Mouse (Mus musculus) layer of hippocampus, adult 2 months (tissue): ENCODE measurements around the gene Aldh5a1. TPM values are rescaled to one million over a fixed set of nuclear protein-coding genes. Genes with fewer than 3 reads are reported as not detected.
A peak's percentile ranks its signal among the peaks of the same experiment; 100 is the strongest.

Source experiments
- DNase-seq, 2 experiments: peaks; one replicate each; pipeline ENCODE4 v3.0.0; 2022; ENCODE audit warnings: low spot score in 2 of 2
- H3K27ac ChIP-seq: fragments of 200-600 bp; 2 replicates; pipeline ENCODE4 v1.8.1; 2022
- H3K4me3 ChIP-seq: fragments of 200-600 bp; 2 replicates; pipeline ENCODE4 v1.8.1; 2022; ENCODE audit warnings: mild to moderate bottlenecking
- CTCF ChIP-seq: fragments of 200-600 bp; conservative IDR thresholded peaks from 2 replicates; pipeline ENCODE4 v1.8.1; 2022; ENCODE audit warnings: antibody characterized with exemption, mild to moderate bottlenecking, moderate library complexity
- total RNA-seq, 2 experiments: library from RNA; stranded (reverse); gene quantifications; 2 replicates each; pipeline ENCODE4 v1.2.3; 2021

Aldh5a1 gene
- total RNA-seq, 2 experiments from 2014 or later, result 63.0 to 64.3 TPM

DNA sequence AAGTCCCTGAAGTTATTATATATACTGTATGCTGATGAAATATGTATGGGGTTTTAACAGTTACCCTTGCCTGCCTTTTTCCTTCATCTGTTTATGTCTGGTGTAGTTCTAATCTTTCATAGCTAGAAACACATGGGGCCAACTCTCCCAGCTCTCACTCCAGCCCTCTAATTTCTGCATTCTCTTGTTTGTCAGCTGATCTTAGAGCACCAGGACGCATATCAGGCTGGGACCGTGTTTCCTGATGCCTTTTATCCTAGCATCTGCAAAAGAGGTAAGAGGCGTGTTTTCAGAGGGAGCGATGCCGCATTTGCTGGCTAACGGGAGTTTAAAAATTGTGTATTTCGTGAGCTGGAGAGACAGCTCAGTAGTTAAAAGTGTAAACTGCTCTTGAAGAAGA lies 15.2 kb upstream of the Aldh5a1 start:
- H3K4me3 ChIP-seq, result no peak overlapping the region
- DNase-seq, result no peak
- no peak overlapping the region for H3K27ac ChIP-seq
- TF ChIP-seq CTCF, result no peak

DNA sequence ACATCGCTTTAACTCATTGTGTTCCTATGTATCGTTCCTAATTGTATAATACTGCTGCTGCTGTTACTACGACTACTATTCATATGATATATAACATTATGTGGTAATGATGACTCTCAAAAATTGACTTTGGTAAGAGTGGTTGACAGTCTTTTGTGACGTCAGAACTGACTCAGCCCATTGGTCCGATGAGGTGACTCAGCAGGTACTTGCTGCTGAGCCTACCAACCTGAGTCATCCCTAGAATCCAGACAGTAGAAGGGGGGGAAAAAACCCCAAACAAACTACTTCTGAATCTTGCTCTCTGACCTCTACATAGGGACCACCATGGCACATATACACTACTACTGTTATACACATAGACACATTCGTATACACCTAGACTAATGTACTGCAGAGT lies 11.4 kb upstream of the Aldh5a1 start:
- H3K27ac ChIP-seq, result no peak overlapping the region
- no peak for TF ChIP-seq CTCF
- H3K4me3 ChIP-seq, result no peak overlapping the region
- DNase-seq, result no peak

DNA sequence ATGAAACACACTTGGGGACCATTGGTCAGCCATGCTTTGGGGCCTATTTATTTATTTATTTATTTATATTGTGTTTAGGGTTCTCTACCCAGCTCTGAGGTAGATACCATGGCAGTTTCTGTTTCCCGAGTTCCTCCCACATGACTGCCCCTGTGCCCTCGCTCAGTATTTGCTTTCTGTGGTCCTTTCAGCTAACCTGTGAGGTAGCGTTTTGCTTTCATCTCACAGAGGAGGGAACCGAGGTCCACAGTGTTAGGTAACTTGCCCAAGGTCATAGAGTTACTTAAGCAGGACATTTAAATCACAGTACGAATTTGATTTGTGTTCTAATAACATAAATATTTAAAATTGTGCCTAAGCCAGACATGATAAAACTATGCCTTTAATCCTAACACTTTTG lies 9.7 kb upstream of the Aldh5a1 start:
- no peak for DNase-seq
- Histone ChIP-seq H3K27ac (no peak overlapping the region), H3K4me3 (no peak overlapping the region)
- TF ChIP-seq CTCF, result no peak

DNA sequence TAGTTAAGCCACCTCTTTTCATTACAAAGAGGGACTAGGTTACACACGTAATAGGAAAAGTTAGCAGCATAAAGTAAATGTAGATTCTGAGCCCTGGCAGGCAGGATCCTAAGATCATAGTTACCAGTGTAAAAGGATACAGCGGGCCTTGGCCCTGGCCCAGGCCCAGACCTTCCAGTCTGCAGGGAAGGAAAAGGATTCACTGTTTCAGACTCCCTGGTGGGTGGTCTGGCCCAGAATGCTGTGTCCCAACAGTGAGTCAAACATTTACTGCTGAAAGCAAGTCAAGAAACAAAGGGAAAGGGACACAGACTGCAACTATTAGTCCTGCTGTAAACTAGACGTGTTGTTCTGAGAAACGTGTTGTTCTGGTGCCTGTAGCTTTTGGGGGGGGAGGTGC lies 8.1 kb upstream of the Aldh5a1 start:
- no peak for TF ChIP-seq CTCF
- peak in 1 of 2 experiments; percentile 37 for DNase-seq
- H3K4me3 ChIP-seq, result no peak overlapping the region
- H3K27ac ChIP-seq, result no peak overlapping the region; the same call in 1 of the 2 replicates

DNA sequence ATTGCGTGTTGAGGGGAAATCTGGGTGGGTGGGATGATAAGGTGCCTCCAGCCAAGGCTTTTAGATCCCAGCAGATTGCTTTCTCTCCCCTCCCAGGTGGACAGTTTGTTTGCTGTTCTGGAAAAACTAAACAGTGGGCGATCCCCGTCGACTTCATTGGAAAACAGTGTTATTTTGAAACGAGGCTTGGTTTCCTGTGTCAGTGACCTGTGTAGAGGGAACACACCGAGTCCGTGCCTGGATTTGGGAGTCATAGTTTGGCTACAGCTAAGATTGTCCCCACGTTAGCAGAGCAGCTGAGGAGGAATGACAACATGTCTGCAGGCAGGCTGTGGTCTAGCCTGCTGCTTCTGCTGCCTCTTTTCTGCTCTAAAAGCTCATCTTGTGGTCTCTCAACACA lies 5.8 kb upstream of the Aldh5a1 start:
- TF ChIP-seq CTCF, result no peak
- no peak for DNase-seq
- H3K27ac ChIP-seq, result peak overlapping the region; percentile 85
- peak overlapping the region; percentile 47 for H3K4me3 ChIP-seq

DNA sequence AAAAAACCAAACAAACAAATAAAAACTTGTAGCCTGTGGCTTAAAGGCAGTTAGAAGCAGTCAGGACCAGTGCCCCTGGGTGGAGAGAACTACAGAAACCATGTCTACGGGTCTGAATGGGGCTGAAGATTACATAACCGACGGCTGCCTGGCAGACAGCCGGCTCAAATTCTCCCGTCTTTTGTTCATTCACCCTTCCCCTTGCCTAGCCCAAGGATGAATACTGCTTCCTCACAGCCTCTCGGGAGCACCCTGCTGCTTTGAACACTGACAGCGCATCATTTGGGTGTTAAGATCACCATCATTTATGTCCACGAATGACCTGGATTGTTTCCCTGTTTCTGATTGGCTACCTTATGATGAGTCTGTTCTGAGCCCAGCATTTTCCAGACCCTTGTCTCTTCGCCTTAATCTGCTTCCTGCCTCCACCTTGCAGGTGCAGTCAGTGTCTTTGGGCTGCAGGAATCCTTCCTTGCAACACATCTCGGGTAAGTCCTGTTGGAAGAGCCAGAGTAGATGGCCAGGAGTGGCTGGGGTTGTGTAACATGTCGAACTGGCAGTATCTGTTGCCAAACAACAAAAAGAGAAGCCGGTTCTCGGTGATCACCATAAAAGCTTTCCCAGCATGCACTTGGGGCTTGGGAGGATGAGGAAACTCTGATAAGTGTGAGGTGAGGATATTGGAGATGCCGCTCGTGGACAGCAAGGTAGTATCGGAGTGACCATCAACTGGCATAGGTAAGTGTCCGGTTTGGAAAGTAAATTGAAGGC lies 5.2 kb upstream of the Aldh5a1 start, which contains the start of gene Gpld1:
Gpld1 (plus strand) TSS at position 641 of the 771 bp plus-strand sequence.
- Histone ChIP-seq H3K4me3 (peak within 1 kb of the TSS; percentile 47), H3K27ac (peak within 1 kb of the TSS; percentile 85)
- no peak for TF ChIP-seq CTCF
- DNase-seq, result no peak

DNA sequence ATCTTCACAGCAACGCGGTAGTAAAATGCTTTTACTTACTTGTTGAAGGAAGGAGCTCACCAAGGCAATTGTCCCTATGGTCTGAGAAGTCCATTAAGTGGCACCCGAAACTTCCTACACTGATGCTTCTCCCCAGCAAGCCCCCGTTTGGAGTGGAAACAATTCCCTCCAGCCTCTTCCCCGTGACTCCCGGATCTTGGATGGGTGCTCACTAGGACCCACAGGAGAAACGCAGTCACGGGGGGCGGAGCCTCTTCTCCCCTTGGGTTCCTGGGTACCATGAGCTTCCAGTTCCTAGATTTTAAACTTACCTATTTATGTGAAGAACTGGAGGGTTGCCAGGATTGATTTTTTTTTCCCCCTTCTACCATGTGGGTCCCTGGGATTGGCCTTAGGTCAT lies 2.0 kb upstream of the Aldh5a1 start:
- H3K27ac ChIP-seq, result peak overlapping the region; percentile 98; the same call in 1 of the 2 replicates
- DNase-seq, result no peak
- no peak for TF ChIP-seq CTCF
- H3K4me3 ChIP-seq, result no peak overlapping the region

DNA sequence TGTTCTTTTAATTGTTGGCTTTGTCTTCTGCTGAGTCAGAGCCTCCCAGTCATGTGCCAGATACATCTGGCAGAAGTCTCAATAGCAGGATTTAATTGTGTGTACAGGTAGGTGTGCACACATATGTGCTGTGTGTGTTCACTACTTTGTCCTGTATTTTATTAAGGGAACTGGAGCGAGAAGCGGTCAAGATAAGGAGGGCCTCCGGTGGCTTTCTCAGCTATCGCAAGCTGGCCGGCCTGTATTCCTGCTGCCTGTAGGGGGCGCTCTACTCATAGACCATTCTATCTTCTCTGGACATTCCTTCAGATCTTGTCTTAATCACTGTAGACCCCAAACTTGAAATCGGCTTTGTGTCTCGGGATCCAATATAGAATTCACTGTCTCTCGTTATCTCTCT lies 1.2 kb upstream of the Aldh5a1 start:
- peak; percentile 96 for TF ChIP-seq CTCF
- peak overlapping the region; percentile 60 for H3K4me3 ChIP-seq
- DNase-seq, result peak; percentile 78 to 83
- H3K27ac ChIP-seq, result peak overlapping the region; percentile 98

DNA sequence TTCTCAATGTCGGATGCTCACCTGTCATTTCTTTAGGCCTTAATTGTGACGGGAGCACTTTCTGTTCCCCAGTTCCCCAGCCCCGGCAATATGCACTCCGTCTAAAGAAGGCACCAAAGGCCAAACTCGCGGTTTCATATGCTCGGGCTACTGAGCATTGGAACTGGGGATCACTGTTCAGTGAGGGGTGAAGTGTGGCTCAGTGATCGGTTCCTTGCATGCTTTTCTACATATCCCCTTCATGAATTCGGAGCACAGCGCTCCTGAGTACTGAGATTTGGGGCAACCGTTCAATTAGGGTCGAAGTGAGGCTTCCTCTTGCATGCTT lies 342 bp upstream of the Aldh5a1 start:
- no peak; the same call in 1 of the 2 replicates for TF ChIP-seq CTCF
- Histone ChIP-seq H3K27ac (peak overlapping the region; percentile 98), H3K4me3 (peak overlapping the region; percentile 60)
- no peak for DNase-seq

DNA sequence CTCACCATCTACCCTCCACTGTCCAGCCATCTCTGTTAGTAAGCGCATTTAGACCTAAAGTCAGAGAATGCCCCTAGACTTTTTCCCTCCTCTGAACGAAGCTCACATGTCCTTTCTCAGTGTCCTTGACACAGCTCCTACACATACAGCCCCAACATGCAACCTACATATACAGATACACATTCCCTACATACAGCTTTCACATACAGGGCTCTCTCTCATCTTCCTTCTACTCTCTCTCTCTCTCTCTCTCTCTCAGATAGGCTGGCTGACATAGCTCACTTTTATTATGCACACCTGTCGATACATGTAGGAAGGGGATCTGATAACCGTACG lies 721 bp downstream of the Aldh5a1 start:
- DNase-seq, result no peak
- Histone ChIP-seq H3K4me3 (peak overlapping the region; percentile 60), H3K27ac (peak overlapping the region; percentile 98)
- TF ChIP-seq CTCF, result no peak

DNA sequence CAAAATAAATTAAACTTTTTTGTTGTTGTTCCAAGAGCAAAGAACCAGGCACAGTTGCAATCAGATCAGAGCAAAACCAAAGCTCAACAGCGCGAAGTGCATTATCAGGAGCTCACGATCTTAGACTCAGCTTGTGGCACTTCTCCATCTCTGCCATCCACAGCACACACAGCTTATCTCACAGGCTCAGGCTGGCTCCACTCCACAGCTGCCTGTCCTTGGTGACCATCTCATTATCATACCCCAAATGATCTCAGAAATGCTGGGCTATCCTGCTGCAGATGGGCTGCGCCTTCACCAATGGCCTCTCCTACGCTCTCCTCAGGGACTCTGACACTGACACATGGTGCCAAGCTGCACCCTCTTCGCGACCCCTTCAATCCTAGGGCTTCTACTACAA lies 4.3 kb downstream of the Aldh5a1 start:
- no peak for TF ChIP-seq CTCF
- no peak for DNase-seq
- H3K4me3 ChIP-seq, result no peak overlapping the region
- H3K27ac ChIP-seq, result no peak overlapping the region

DNA sequence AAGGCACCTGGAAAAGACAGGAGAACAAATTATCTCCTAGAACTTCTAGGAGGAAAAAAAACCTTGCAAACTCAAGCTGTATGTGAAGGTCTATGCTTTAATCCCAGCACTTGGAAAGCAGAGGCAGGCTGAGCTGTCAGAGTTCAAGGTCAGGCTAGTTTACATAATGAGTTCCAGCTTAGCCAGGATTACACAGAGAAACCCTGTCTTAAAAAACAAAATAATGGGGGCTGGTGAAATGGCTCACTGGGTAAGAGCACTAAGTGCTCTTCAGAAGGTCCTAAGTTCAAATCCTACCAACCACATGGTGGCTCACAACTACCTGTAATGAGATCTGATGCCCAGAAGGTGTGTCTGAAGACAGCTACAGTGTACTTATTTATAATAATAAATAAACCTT lies 6.9 kb downstream of the Aldh5a1 start:
- no peak for TF ChIP-seq CTCF
- H3K4me3 ChIP-seq, result no peak overlapping the region
- no peak for DNase-seq
- H3K27ac ChIP-seq, result no peak overlapping the region

DNA sequence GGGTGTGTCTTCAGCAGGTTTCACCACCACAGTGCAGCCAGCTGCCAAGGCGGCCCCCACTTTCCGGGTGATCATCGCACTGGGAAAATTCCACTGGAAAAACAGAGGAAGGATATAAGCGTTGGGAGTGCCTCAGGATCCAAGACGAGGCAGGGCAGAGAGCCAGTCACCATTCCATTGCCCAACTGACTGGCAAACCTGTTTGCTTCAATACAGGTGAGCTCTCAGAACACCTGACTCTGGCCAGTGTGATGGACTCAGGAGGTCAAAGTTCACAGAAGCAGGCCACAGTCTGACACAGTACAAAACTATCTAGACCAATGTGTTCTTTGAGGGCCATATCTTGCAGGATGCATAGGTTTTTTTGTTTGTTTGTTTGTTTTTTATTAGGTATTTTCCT lies 13.5 kb downstream of the Aldh5a1 start:
- no peak for TF ChIP-seq CTCF
- no peak for DNase-seq
- H3K27ac ChIP-seq, result no peak overlapping the region
- no peak overlapping the region for H3K4me3 ChIP-seq

DNA sequence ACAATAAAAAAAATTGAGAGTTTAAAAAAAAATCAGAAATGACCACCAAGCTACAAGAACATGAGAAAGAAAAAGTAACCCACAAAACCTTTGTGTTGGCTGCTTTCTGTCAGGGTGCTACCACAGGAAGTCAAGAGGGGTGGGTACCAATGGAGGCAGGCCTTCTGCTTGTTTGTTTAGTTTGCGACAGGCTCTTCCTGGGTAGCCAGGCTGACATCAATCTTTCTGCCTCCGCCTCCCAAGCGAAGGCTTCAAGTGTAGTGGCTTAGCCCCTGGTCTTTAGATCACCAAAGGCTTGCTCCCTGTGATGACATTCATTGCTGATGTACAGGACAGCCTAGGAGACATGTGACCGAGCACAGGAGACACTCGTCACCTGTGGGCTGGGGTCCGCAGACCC lies 16.2 kb downstream of the Aldh5a1 start:
- no peak overlapping the region for H3K27ac ChIP-seq
- H3K4me3 ChIP-seq, result no peak overlapping the region
- no peak for TF ChIP-seq CTCF
- DNase-seq, result no peak
